Mouse (Mus musculus) ES-E14 (cell line): Measurements from ENCODE around the gene Nav2.

Experiments used
- CHD2 ChIP-seq: IDR thresholded peaks from 2 replicates; pipeline ENCODE4 v1.6.1; 2014; ENCODE audit warnings: mild to moderate bottlenecking, low read depth, low read length, inconsistent platforms
- HCFC1 ChIP-seq: IDR thresholded peaks from 2 replicates; pipeline ENCODE4 v1.6.1; 2012; ENCODE audit warnings: low read length, inconsistent platforms, borderline replicate concordance; ENCODE audit not compliant: insufficient read depth
- MAFK ChIP-seq: IDR thresholded peaks from 2 replicates; pipeline ENCODE4 v1.6.1; 2014; ENCODE audit warnings: mild to moderate bottlenecking, low read depth, low read length, inconsistent platforms; ENCODE audit not compliant: insufficient read depth
- ZC3H11A ChIP-seq: IDR thresholded peaks from 2 replicates; pipeline ENCODE4 v1.6.1; 2012; ENCODE audit warnings: low read depth, mild to moderate bottlenecking, inconsistent platforms, low read length, borderline replicate concordance
- ZNF384 ChIP-seq: IDR thresholded peaks from 2 replicates; pipeline ENCODE4 v1.6.1; 2012; ENCODE audit warnings: low read depth, low read length, inconsistent platforms

DNA sequence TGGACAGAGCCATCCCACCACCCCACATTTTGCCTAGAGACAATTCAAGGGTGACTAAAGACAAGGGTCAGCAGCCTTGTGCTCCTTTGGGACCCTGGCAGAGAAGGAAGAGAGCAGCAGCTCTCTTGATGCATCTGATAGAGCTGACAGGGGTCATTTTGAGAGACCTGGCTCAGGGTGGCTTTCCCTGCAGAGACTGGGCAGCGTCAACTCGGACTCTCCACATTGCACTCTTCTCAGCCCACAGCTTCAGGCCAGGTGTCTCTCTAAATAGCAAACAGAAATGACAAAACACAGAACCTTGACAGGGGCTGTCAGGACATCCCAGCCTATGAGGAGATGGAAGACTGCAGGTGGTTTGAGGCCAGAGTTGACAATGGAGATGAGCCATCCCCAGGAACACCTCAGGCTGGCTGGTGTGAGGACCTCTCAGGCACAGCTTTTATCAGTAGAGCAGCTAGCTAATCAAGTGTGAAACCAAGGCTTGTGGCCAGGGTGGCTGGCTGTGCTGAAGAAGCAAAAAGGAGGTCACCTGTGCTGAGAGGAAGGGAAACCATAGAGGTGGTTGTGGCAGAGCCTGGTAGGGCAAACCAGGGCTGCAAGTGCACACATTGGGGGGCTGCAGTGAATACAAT is 283.7 kb downstream of the Nav2 start:
- no peak for TF ChIP-seq HCFC1
- TF ChIP-seq CHD2 = no peak
- TF ChIP-seq MAFK = no peak
- TF ChIP-seq ZNF384 = no peak
- TF ChIP-seq ZC3H11A = no peak
